Mouse (Mus musculus) embryonic facial prominence, embryonic 15.5 days (tissue): ENCODE data around the gene Alcam. TPM values are rescaled to one million over a fixed set of nuclear protein-coding genes. Genes with fewer than 3 reads are reported as not detected.

Source experiments
- ATAC-seq: fragments of 200-750 bp; cut with Nextera tagmentation; 2 replicates; pipeline ENCODE4 v1.8.0; 2017; ENCODE audit warnings: low read depth, moderate TSS enrichment; ENCODE audit not compliant: insufficient number of reproducible peaks, low FRiP score, low TSS enrichment
- H3K27ac ChIP-seq: fragments of 300-500 bp; sonication (generic); replicated peaks from 2 replicates; pipeline ENCODE4 v1.5.1; 2015; ENCODE audit warnings: mild to moderate bottlenecking, inconsistent platforms
- H3K27me3 ChIP-seq: fragments of 300-500 bp; sonication (generic); 2 replicates; pipeline ENCODE4 v1.6.1; 2015; ENCODE audit warnings: inconsistent platforms
- H3K36me3 ChIP-seq: fragments of 300-500 bp; sonication (generic); 2 replicates; pipeline ENCODE4 v1.6.1; 2015; ENCODE audit warnings: mild to moderate bottlenecking, inconsistent platforms
- H3K4me1 ChIP-seq: fragments of 300-500 bp; sonication (generic); 2 replicates; pipeline ENCODE4 v1.6.1; 2015; ENCODE audit warnings: inconsistent platforms
- H3K4me2 ChIP-seq: fragments of 300-500 bp; sonication (generic); replicated peaks from 2 replicates; pipeline ENCODE4 v1.6.1; 2015; ENCODE audit warnings: mild to moderate bottlenecking, inconsistent platforms
- H3K4me3 ChIP-seq: fragments of 300-500 bp; sonication (generic); replicated peaks from 2 replicates; pipeline ENCODE4 v1.5.1; 2015; ENCODE audit warnings: mild to moderate bottlenecking, inconsistent platforms
- H3K9ac ChIP-seq: fragments of 300-500 bp; sonication (generic); 2 replicates; pipeline ENCODE4 v1.6.1; 2015; ENCODE audit warnings: inconsistent platforms
- H3K9me3 ChIP-seq: fragments of 300-500 bp; sonication (generic); replicated peaks from 2 replicates; pipeline ENCODE4 v1.6.1; 2016; ENCODE audit warnings: inconsistent platforms
- WGBS: fragments of 180-500 bp; shearing (Covaris S2); methylation state at CpG from one replicate; pipeline ENCODE4 v1.1.7; 2015; 5-methylcytosine and 5-hydroxymethylcytosine counted together
- polyA plus RNA-seq: library from polyadenylated mRNA; unstranded; fragments of >200 nt; fragmentation: Nextera tagmentation; extraction: Ambion mirVana; gene quantifications from 2 replicates; pipeline ENCODE4 v1.2.1, GENCODE M21; 2015

Alcam gene
- polyA plus RNA-seq, 1 experiment from 2014 or later, result 36.4 TPM

- ATAC-seq, result no peak
- Histone ChIP-seq H3K9me3 (no peaks in the 10 kb centered on the region), H3K4me3 (no peak overlapping the region), H3K4me1 (no peaks in the 10 kb centered on the region), H3K27me3 (no peaks in the 10 kb centered on the region), H3K36me3 (no peaks in the 10 kb centered on the region), H3K9ac (no peak overlapping the region), H3K27ac (no peak overlapping the region), H3K4me2 (no peak overlapping the region)
- WGBS, result 51% methylated on average over 2 of the region's 2 CpGs
Observed at GRCm38 (mm10) chr16:52242144-52242543, 211.7 kb downstream of the Alcam start.

GRCm38 (mm10) chr16:52229930-52230329 lies 223.9 kb downstream of the Alcam start:
- H3K4me2 ChIP-seq, result no peak overlapping the region
- 51% methylated on average over 2 of the region's 2 CpGs for WGBS
- ATAC-seq, result no peak
- no peak overlapping the region for H3K27ac ChIP-seq
- H3K9ac ChIP-seq, result no peak overlapping the region
- no peaks in the 10 kb centered on the region for H3K27me3 ChIP-seq
- no peak overlapping the region for H3K4me3 ChIP-seq
- no peaks in the 10 kb centered on the region for H3K9me3 ChIP-seq
- no peaks in the 10 kb centered on the region for H3K36me3 ChIP-seq
- no peaks in the 10 kb centered on the region for H3K4me1 ChIP-seq

- Histone ChIP-seq H3K9me3 (no peaks in the 10 kb centered on the region), H3K27ac (no peak overlapping the region), H3K4me3 (no peak overlapping the region), H3K9ac (no peak overlapping the region), H3K27me3 (no peaks in the 10 kb centered on the region), H3K36me3 (no peaks in the 10 kb centered on the region), H3K4me2 (no peak overlapping the region), H3K4me1 (no peaks in the 10 kb centered on the region)
- ATAC-seq, result no peak
- whole genome bisulfite sequencing, result 49% methylated on average over 7 of the region's 7 CpGs
Observed at GRCm38 (mm10) chr16:52229446-52229845, 224.4 kb downstream of the Alcam start.

GRCm38 (mm10) chr16:52222896-52223295 lies 231.0 kb downstream of the Alcam start:
- Histone ChIP-seq H3K36me3 (no peaks in the 10 kb centered on the region), H3K9ac (no peak overlapping the region), H3K27me3 (no peaks in the 10 kb centered on the region), H3K27ac (no peak overlapping the region), H3K4me3 (no peak overlapping the region), H3K4me1 (no peaks in the 10 kb centered on the region), H3K9me3 (no peaks in the 10 kb centered on the region), H3K4me2 (no peak overlapping the region)
- WGBS, result 70% methylated on average over 4 of the region's 4 CpGs
- no peak for ATAC-seq

- no peaks in the 10 kb centered on the region for H3K9me3 ChIP-seq
- H3K4me2 ChIP-seq, result no peak overlapping the region
- ATAC-seq, result no peak
- no peaks in the 10 kb centered on the region for H3K4me1 ChIP-seq
- H3K9ac ChIP-seq, result no peak overlapping the region
- no peak overlapping the region for H3K4me3 ChIP-seq
- no peaks in the 10 kb centered on the region for H3K36me3 ChIP-seq
- H3K27ac ChIP-seq, result no peak overlapping the region
- H3K27me3 ChIP-seq, result no peaks in the 10 kb centered on the region
- WGBS, result 9% methylated on average over 2 of the region's 2 CpGs
Observed at GRCm38 (mm10) chr16:52219069-52219468, 234.8 kb downstream of the Alcam start.

- Histone ChIP-seq H3K27ac (no peak overlapping the region), H3K9ac (no peak overlapping the region), H3K9me3 (no peaks in the 10 kb centered on the region), H3K4me2 (no peak overlapping the region), H3K4me3 (no peak overlapping the region), H3K36me3 (0 out of 2 replicates have a peak, but pooled peaks cover 2% of the 10 kb centered on the region), H3K27me3 (no peaks in the 10 kb centered on the region), H3K4me1 (no peaks in the 10 kb centered on the region)
- WGBS, result 86% methylated on average over 8 of the region's 8 CpGs
- ATAC-seq, result no peak
Observed at GRCm38 (mm10) chr16:52210844-52211606, 242.8 kb downstream of the Alcam start.

- Histone ChIP-seq H3K4me1 (no peaks in the 10 kb centered on the region), H3K9ac (no peak overlapping the region), H3K27ac (no peak overlapping the region), H3K27me3 (no peaks in the 10 kb centered on the region), H3K36me3 (peaks cover 28% of the 10 kb centered on the region), H3K4me2 (no peak overlapping the region), H3K4me3 (no peak overlapping the region), H3K9me3 (no peaks in the 10 kb centered on the region)
- ATAC-seq, result no peak
- 87% methylated on average over 7 of the region's 7 CpGs for WGBS
Observed at GRCm38 (mm10) chr16:52200107-52200506, 253.8 kb downstream of the Alcam start.
